Mouse (Mus musculus): Measurements from ENCODE around the gene Sgip1. TPM values are rescaled to one million over a fixed set of nuclear protein-coding genes. Genes with fewer than 3 reads are reported as not detected.

Gene Sgip1
- polyA plus RNA-seq, 1 experiment: 0.10 TPM

- Histone ChIP-seq H3K27me3 (ENCODE audit: control insufficient read depth, insufficient read depth, insufficient read length) (no peaks in the 10 kb centered on the region), H3ac (ENCODE audit: control insufficient read depth, insufficient read length) (no peak overlapping the region), H3K36me3 (ENCODE audit: control insufficient read depth, insufficient read depth) (no peaks in the 10 kb centered on the region), H3K4me3 (no peak overlapping the region), H3K79me2 (ENCODE audit: control insufficient read depth, insufficient read depth) (no peaks in the 10 kb centered on the region), H3K4me2 (ENCODE audit: low read depth) (no peak overlapping the region)
- TF ChIP-seq CEBPB (IDR thresholded peaks at IDR 0.05; ENCODE audit: insufficient read depth, poor library complexity, severe bottlenecking) (no peak), POLR2A (IDR thresholded peaks at IDR 0.05; ENCODE audit: insufficient read length, low read depth) (no peak), MAX (IDR thresholded peaks at IDR 0.05; ENCODE audit: low read depth) (no peak), E2F4 (IDR thresholded peaks at IDR 0.05; ENCODE audit: insufficient read depth) (no peak), SRF (IDR thresholded peaks at IDR 0.05; ENCODE audit: control insufficient read depth, insufficient read length, low read depth) (no peak), REST (IDR thresholded peaks at IDR 0.05; ENCODE audit: insufficient read depth, insufficient read length) (no peak), POLR2AphosphoS2 (IDR thresholded peaks at IDR 0.05; ENCODE audit: insufficient read length, low read depth) (no peak), USF1 (IDR thresholded peaks at IDR 0.05; ENCODE audit: low read depth) (no peak), MYOD1 (IDR thresholded peaks at IDR 0.05; ENCODE audit: control insufficient read depth in 1 of 3, insufficient read length in 2 of 3, low read depth in 2 of 3) (no peak), TCF12 (IDR thresholded peaks at IDR 0.05; ENCODE audit: insufficient read depth, poor library complexity, severe bottlenecking) (no peak), TCF3 (IDR thresholded peaks at IDR 0.05; ENCODE audit: insufficient read length, low read depth) (no peak), MYOG (IDR thresholded peaks at IDR 0.05; ENCODE audit: control insufficient read depth in 1 of 3, insufficient read depth in 1 of 3, insufficient read length in 2 of 3, low read depth in 2 of 3) (no peak)
These were observed 32.1 kb downstream of the Sgip1 start for GRCm38 (mm10) chr4:102773225-102773624.

- Histone ChIP-seq H3ac (ENCODE audit: control insufficient read depth, insufficient read length) (no peak overlapping the region), H3K79me2 (ENCODE audit: control insufficient read depth, insufficient read depth) (no peaks in the 10 kb centered on the region), H3K4me2 (ENCODE audit: low read depth) (no peak overlapping the region), H3K27me3 (ENCODE audit: control insufficient read depth, insufficient read depth, insufficient read length) (no peaks in the 10 kb centered on the region), H3K36me3 (ENCODE audit: control insufficient read depth, insufficient read depth) (no peaks in the 10 kb centered on the region), H3K4me3 (no peak overlapping the region)
- no peak for TF ChIP-seq REST (IDR thresholded peaks at IDR 0.05; ENCODE audit: insufficient read depth, insufficient read length)
- no peak for TF ChIP-seq SRF (IDR thresholded peaks at IDR 0.05; ENCODE audit: control insufficient read depth, insufficient read length, low read depth)
- TF ChIP-seq TCF12 (IDR thresholded peaks at IDR 0.05; ENCODE audit: insufficient read depth, poor library complexity, severe bottlenecking): no peak
- no peak for TF ChIP-seq TCF3 (IDR thresholded peaks at IDR 0.05; ENCODE audit: insufficient read length, low read depth)
- no peak for TF ChIP-seq MYOG (IDR thresholded peaks at IDR 0.05; ENCODE audit: control insufficient read depth in 1 of 3, insufficient read depth in 1 of 3, insufficient read length in 2 of 3, low read depth in 2 of 3)
- no peak for TF ChIP-seq MAX (IDR thresholded peaks at IDR 0.05; ENCODE audit: low read depth)
- no peak for TF ChIP-seq MYOD1 (IDR thresholded peaks at IDR 0.05; ENCODE audit: control insufficient read depth in 1 of 3, insufficient read length in 2 of 3, low read depth in 2 of 3)
- no peak for TF ChIP-seq CEBPB (IDR thresholded peaks at IDR 0.05; ENCODE audit: insufficient read depth, poor library complexity, severe bottlenecking)
- no peak for TF ChIP-seq POLR2AphosphoS2 (IDR thresholded peaks at IDR 0.05; ENCODE audit: insufficient read length, low read depth)
- TF ChIP-seq POLR2A (IDR thresholded peaks at IDR 0.05; ENCODE audit: insufficient read length, low read depth): no peak
- TF ChIP-seq E2F4 (IDR thresholded peaks at IDR 0.05; ENCODE audit: insufficient read depth): no peak
- no peak for TF ChIP-seq USF1 (IDR thresholded peaks at IDR 0.05; ENCODE audit: low read depth)
These were observed 32.7 kb downstream of the Sgip1 start for GRCm38 (mm10) chr4:102773841-102774240.

- Histone ChIP-seq H3K4me3 (no peak overlapping the region), H3ac (ENCODE audit: control insufficient read depth, insufficient read length) (no peak overlapping the region), H3K79me2 (ENCODE audit: control insufficient read depth, insufficient read depth) (no peaks in the 10 kb centered on the region), H3K27me3 (ENCODE audit: control insufficient read depth, insufficient read depth, insufficient read length) (no peaks in the 10 kb centered on the region), H3K4me2 (ENCODE audit: low read depth) (no peak overlapping the region), H3K36me3 (ENCODE audit: control insufficient read depth, insufficient read depth) (no peaks in the 10 kb centered on the region)
- TF ChIP-seq MAX (IDR thresholded peaks at IDR 0.05; ENCODE audit: low read depth) (no peak), TCF12 (IDR thresholded peaks at IDR 0.05; ENCODE audit: insufficient read depth, poor library complexity, severe bottlenecking) (no peak), POLR2AphosphoS2 (IDR thresholded peaks at IDR 0.05; ENCODE audit: insufficient read length, low read depth) (no peak), MYOD1 (IDR thresholded peaks at IDR 0.05; ENCODE audit: control insufficient read depth in 1 of 3, insufficient read length in 2 of 3, low read depth in 2 of 3) (no peak), USF1 (IDR thresholded peaks at IDR 0.05; ENCODE audit: low read depth) (no peak), SRF (IDR thresholded peaks at IDR 0.05; ENCODE audit: control insufficient read depth, insufficient read length, low read depth) (no peak), REST (IDR thresholded peaks at IDR 0.05; ENCODE audit: insufficient read depth, insufficient read length) (no peak), TCF3 (IDR thresholded peaks at IDR 0.05; ENCODE audit: insufficient read length, low read depth) (no peak), POLR2A (IDR thresholded peaks at IDR 0.05; ENCODE audit: insufficient read length, low read depth) (no peak), E2F4 (IDR thresholded peaks at IDR 0.05; ENCODE audit: insufficient read depth) (no peak), MYOG (IDR thresholded peaks at IDR 0.05; ENCODE audit: control insufficient read depth in 1 of 3, insufficient read depth in 1 of 3, insufficient read length in 2 of 3, low read depth in 2 of 3) (no peak), CEBPB (IDR thresholded peaks at IDR 0.05; ENCODE audit: insufficient read depth, poor library complexity, severe bottlenecking) (no peak)
These were observed 33.5 kb downstream of the Sgip1 start for GRCm38 (mm10) chr4:102774549-102774948.

- Histone ChIP-seq H3K36me3 (ENCODE audit: control insufficient read depth, insufficient read depth) (no peaks in the 10 kb centered on the region), H3K27me3 (ENCODE audit: control insufficient read depth, insufficient read depth, insufficient read length) (no peaks in the 10 kb centered on the region), H3K4me3 (no peak overlapping the region), H3K79me2 (ENCODE audit: control insufficient read depth, insufficient read depth) (no peaks in the 10 kb centered on the region), H3ac (ENCODE audit: control insufficient read depth, insufficient read length) (no peak overlapping the region), H3K4me2 (ENCODE audit: low read depth) (no peak overlapping the region)
- TF ChIP-seq POLR2A (IDR thresholded peaks at IDR 0.05; ENCODE audit: insufficient read length, low read depth): no peak
- no peak for TF ChIP-seq E2F4 (IDR thresholded peaks at IDR 0.05; ENCODE audit: insufficient read depth)
- TF ChIP-seq TCF12 (IDR thresholded peaks at IDR 0.05; ENCODE audit: insufficient read depth, poor library complexity, severe bottlenecking): no peak
- no peak for TF ChIP-seq POLR2AphosphoS2 (IDR thresholded peaks at IDR 0.05; ENCODE audit: insufficient read length, low read depth)
- TF ChIP-seq MYOG (IDR thresholded peaks at IDR 0.05; ENCODE audit: control insufficient read depth in 1 of 3, insufficient read depth in 1 of 3, insufficient read length in 2 of 3, low read depth in 2 of 3): no peak
These were observed 34.6 kb downstream of the Sgip1 start for GRCm38 (mm10) chr4:102775596-102776270.

Measured in myocyte (in vitro differentiated cells).